Mouse (Mus musculus): ENCODE data around the gene Sptbn1.

Sptbn1 gene

DNA sequence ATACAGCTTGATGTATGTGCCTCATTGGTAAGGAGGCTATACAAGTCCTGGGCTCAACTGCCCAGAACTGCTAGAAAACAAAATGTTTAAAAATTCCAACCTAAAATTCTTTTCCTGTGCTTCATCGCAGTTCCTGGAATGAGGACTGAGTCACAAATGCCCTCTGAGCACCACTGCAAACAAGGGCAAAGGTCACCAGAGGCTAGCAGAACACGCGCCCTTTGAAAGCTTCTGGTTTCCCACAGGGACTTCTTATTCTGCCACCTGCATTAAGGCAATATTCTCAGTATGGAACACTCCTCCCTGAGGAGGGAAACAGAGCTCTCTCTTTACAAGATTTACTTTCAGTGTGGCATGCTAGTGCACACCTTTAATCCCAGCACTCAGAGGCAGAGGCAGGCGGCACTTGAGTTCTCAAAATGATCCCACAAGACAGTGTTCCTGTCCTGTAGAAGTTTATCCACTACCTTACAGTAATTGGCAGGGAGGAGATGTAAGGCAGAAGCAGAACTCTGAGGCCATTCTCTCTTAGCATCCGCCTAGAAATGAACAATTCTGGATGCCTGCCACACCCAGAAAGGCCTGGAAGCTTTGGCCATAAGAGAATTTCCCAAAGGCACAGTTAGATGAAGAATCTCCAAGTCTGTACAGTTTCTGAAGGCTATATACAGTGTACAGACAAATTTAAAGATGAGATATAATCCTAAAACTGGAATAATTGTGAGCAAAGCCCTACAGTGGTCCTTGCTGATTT lies 56.1 kb downstream of the Sptbn1 start:
- DNase-seq (ENCODE audit: low read depth, low spot score), result no peak

DNA sequence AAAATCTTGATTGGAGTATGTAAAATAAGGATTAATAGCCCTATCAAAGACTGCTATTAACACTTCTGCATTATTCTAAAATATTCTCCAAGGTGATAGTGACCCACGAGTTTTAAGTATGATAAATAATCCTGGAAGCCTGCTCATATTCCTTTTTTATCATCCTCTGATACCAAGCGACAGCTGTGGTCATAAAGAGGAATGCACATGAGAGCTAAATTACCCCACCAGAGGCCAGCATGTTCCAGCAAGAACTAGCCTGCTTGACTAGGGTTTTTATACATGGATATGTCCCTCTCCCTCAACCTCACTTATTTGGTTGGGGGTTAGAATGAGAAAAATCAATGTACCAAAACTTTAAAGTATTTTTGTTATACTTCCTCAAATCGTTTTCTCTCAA lies 56.8 kb downstream of the Sptbn1 start:
- DNase-seq (ENCODE audit: low read depth, low spot score), result no peak

GRCm38 (mm10) chr11:30210100-30210811 lies 57.7 kb downstream of the Sptbn1 start:
- no peak for DNase-seq (ENCODE audit: low read depth, low spot score)

GRCm38 (mm10) chr11:30209495-30209894 lies 58.5 kb downstream of the Sptbn1 start:
- DNase-seq (ENCODE audit: low read depth, low spot score), result no peak

- DNase-seq (ENCODE audit: low read depth, low spot score), result no peak
Measured at GRCm38 (mm10) chr11:30204398-30204797, 63.6 kb downstream of the Sptbn1 start.

GRCm38 (mm10) chr11:30200391-30200790 lies 67.6 kb downstream of the Sptbn1 start:
- DNase-seq (ENCODE audit: low read depth, low spot score), result no peak

- DNase-seq (ENCODE audit: low read depth, low spot score), result peak; percentile 96
Measured at GRCm38 (mm10) chr11:30198091-30198675, 69.8 kb downstream of the Sptbn1 start.

DNA sequence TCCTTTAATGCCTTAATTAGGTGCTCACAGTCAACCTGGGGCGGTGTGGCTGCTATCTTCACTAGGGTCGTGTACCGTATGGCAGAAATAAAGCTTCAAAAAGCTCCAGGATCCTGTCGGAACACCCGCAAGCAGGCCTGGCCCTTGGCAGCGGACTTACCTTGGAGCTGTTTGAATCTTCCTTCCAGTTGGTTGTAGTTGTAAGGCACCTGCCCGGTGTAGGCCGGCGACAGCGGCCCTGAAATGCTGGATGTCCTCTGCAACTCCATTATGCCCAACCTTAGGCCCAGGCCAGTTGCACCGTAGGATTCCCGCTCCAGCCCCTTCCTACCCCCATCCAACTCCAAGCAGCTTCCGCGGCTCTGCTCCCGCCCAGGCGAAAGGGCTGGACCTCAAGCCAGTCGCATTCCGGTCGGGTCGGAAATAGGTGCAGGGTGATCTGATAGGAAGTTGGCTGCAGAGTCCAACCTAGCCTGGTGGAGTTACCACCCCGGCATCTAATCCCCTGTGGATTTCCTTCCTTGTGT lies 70.3 kb downstream of the Sptbn1 start:
- DNase-seq (ENCODE audit: low read depth, low spot score), result peak; percentile 88

- DNase-seq (ENCODE audit: low read depth, low spot score), result no peak
Measured at GRCm38 (mm10) chr11:30196368-30197070, 71.5 kb downstream of the Sptbn1 start.

DNA sequence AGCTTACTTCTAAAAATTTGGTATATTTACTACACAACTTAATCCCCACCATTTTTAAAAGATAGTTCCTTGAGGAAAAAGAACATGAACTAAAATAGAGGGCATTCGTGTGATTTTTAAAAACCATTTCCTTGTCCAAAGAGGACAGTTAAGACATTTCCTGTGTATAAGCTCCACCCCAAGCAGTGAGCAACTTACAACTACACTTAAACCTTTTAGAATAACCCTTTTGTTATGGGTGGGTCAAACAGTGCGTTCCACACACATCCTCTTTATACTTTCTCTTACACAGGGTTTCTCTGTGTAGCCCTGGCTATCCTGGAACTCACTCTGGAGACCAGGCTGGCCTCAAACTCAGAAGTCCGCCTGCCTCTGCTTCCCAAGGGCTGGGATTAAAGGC lies 72.2 kb downstream of the Sptbn1 start:
- peak; percentile 33 for DNase-seq (ENCODE audit: low read depth, low spot score)

DNA sequence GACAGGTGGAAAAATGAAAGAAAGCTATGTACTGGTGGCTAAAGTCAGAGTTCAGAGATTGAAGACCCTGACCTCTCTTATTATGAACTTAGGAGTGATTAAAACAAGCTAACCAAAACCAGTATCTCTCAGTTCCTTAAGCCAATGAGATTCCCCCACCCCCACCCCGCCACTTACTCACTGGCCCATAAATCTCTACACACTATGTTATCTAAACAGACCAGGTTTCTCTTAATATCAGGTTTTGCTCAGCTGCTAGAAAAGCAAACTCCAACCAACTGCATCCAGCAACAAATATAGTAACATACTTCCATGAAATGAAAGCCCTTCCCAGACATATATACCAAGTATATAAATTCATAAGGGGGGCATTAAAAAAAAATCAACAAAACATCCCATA lies 73.2 kb downstream of the Sptbn1 start:
- no peak for DNase-seq (ENCODE audit: low read depth, low spot score)

GRCm38 (mm10) chr11:30190959-30191358 lies 77.0 kb downstream of the Sptbn1 start:
- no peak for DNase-seq (ENCODE audit: low read depth, low spot score)

DNA sequence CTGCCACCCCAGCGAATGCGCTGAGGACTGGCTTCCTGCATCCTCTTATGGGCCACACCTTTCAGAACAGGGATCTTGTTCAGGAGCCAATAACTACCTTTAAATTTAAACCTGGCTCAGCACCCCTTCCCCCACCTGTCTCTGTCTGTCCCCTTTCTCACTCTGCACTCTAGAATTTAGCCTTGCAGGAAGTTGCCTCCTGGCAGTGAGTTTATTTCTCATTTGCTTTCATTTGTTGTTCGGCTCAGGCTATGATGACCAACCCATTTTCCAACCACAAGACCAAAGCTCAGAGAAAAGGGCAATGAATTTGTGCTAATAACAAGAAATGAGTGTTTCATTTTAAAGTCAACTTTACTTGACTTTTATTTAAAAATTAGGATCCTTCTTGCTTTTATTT lies 77.9 kb downstream of the Sptbn1 start:
- no peak for DNase-seq (ENCODE audit: low read depth, low spot score)

DNA sequence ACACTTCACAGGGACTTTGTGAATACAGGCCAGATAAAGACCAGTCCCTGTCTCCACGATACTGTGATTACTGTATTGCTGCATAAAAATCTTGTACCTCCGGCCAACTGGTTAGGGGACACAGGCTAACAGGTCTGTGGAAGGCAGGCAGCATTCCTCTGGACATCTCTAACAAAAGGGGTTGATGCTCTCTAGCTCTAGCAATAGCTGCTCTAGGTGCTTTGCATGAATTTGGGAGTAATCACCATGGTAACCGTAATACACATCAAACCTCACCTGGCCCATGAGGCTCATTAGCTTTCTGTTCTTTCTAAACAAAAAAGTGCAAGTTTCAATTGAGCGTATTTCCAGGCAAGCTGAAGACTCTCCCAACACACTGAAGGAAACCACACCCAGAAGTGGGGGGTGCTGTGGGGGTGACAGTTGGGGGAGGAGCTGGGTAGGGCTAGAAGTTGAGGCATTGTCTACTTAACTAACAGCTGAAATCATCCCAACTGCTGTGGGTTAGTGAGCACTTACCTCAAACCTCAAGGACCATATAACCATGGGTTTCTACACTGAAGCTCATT lies 81.0 kb downstream of the Sptbn1 start:
- DNase-seq (ENCODE audit: low read depth, low spot score), result peak; percentile 67

GRCm38 (mm10) chr11:30184527-30184926 lies 83.4 kb downstream of the Sptbn1 start:
- DNase-seq (ENCODE audit: low read depth, low spot score), result no peak

GRCm38 (mm10) chr11:30182716-30183411 lies 85.1 kb downstream of the Sptbn1 start:
- peak; percentile 75 for DNase-seq (ENCODE audit: low read depth, low spot score)

DNA sequence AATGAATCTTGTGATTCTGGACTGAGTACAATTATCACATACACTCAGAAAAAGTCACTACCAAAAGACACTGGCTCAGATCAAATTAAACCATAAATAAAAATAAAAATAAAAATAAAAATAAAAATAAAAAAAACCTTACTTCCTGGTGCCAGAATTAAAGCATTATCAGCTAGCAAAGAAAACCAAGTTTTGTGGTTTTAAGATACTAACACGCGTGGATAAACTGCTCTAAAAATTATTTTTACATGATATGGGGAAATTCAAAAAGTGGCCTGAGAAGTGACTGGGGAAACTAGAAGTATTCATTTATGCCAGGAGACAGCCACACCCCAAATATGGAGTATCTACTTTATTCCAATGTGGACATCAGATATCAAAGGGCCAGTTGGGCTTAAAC lies 89.8 kb downstream of the Sptbn1 start:
- no peak for DNase-seq (ENCODE audit: low read depth, low spot score)

DNA sequence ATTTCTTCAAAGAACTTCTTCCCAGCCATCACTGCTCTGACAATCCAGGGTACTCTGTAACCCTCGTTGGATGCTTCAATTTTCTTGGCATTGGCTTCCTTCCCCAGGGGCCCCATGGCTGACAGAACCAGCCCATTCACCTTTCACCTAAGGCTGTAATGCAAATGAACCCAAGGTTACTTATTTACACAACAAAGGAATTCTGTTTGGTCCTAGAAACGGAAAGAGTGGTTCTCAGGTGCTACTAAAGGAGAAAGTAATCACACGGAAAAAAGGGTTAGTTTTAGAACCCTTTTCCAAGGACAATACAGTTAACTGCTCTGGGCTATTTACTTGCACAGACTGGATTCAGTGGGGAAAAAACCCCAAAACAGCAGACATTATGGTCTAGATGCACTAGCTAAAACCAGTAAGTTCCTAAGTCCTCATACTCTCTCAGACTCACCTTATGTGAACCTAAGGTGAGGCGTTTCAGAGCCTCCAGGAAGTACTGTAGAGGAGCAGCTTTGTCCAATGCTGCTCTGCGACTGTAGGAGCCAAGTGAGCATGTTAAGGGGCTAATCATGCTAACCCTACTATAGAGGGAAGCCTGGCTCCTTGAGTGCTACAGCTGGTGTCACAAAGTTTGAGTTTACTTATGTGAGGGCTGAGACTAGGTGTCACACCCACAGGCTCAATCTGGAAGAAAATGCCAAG lies 90.7 kb downstream of the Sptbn1 start:
- DNase-seq (ENCODE audit: low read depth, low spot score), result peak; percentile 84

DNA sequence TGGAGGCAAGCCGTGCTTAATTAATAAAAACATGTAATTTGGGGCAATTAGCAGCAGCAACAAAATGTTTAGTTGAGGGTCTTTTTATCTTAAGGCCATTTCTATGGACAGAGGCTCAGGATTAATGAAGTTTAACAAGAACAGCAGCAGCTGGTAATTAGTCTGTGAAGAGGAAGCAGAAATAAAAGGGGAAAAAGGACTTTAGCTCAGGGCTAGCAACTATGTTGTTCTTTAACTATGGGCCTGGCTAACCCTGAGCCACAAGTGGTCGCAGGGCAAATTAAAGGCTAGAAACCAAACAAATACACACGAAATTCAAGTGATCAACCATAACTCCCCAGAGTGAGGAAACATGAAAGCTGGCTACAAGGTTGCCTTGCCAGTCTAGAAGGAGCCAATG lies 91.9 kb downstream of the Sptbn1 start:
- DNase-seq (ENCODE audit: low read depth, low spot score), result no peak

DNA sequence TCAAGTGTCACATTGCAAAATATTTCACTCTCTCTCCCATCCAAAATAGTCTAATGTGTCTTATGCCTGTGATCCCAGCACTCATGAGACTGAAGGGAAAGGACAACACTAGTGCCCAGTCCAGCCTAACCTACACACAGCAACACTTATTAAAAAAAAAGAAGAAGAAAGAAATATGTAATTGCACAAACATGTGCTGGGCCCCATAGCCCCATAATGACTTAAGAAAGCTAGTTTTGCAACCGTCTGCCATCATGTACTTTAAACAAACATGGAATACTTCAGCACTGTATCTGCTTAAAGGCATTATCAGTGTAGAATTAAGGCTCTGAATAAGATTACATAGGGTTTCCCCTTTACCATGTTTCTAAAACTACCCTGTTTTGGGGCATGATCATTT lies 92.4 kb downstream of the Sptbn1 start:
- DNase-seq (ENCODE audit: low read depth, low spot score), result no peak

All from ZHBTc4 (cell line).